Mouse (Mus musculus) lung, adult 2 months (tissue): ENCODE measurements around the gene Slco2b1.

ENCODE experiments used
- CTCF ChIP-seq: fragments of 200-500 bp; IDR thresholded peaks from 2 replicates; pipeline ENCODE4 v1.5.1; 2011; ENCODE audit warnings: mild to moderate bottlenecking, low read length, control low read depth; ENCODE audit not compliant: insufficient read depth
- POLR2A ChIP-seq: fragments of 200-500 bp; IDR thresholded peaks from 2 replicates; pipeline ENCODE4 v1.6.1; 2011; ENCODE audit warnings: low read depth, mild to moderate bottlenecking, control low read depth, low read length, borderline replicate concordance; ENCODE audit errors: extremely low read depth

- TF ChIP-seq POLR2A (no peak), CTCF (no peak)
These were observed 4.0 kb downstream of the Slco2b1 start for GRCm38 (mm10) chr7:99707038-99707595.
